Mouse (Mus musculus) cortical plate, adult 2 months (tissue): ENCODE data around the gene Dab2ip. TPM values are rescaled to one million over a fixed set of nuclear protein-coding genes. Genes with fewer than 3 reads are reported as not detected.
A peak's percentile ranks its signal among the peaks of the same experiment; 100 is the strongest.

ENCODE experiments used
- H3K27ac ChIP-seq: fragments of 200-500 bp; 2 replicates; pipeline ENCODE4 v1.5.1; 2012; ENCODE audit warnings: low read length, control low read depth, inconsistent platforms; ENCODE audit not compliant: insufficient read depth
- H3K4me1 ChIP-seq: fragments of 200-500 bp; 2 replicates; pipeline ENCODE4 v1.6.1; 2011; ENCODE audit warnings: low read length; ENCODE audit not compliant: control insufficient read depth, insufficient read depth
- H3K4me3 ChIP-seq: fragments of 200-500 bp; 2 replicates; pipeline ENCODE4 v1.5.1; 2011; ENCODE audit warnings: mild to moderate bottlenecking, low read length, control low read depth; ENCODE audit not compliant: insufficient read depth
- CTCF ChIP-seq: fragments of 200-500 bp; IDR thresholded peaks from 2 replicates; pipeline ENCODE4 v1.5.1; 2011; ENCODE audit warnings: mild to moderate bottlenecking, control low read depth, low read length; ENCODE audit not compliant: insufficient read depth; ENCODE audit errors: extremely low read depth
- POLR2A ChIP-seq: fragments of 200-500 bp; IDR thresholded peaks from 2 replicates; pipeline ENCODE4 v1.6.1; 2011; ENCODE audit warnings: mild to moderate bottlenecking, low read length, control low read depth; ENCODE audit not compliant: insufficient read depth; ENCODE audit errors: extremely low read depth
- polyA plus RNA-seq: library from polyadenylated mRNA; depleted of rRNA; stranded (reverse); fragments of >200 nt; gene quantifications from 2 replicates; pipeline ENCODE4 v1.2.3, GENCODE M21; 2012

Gene Dab2ip
- polyA plus RNA-seq, 1 experiment, result 114 TPM

DNA sequence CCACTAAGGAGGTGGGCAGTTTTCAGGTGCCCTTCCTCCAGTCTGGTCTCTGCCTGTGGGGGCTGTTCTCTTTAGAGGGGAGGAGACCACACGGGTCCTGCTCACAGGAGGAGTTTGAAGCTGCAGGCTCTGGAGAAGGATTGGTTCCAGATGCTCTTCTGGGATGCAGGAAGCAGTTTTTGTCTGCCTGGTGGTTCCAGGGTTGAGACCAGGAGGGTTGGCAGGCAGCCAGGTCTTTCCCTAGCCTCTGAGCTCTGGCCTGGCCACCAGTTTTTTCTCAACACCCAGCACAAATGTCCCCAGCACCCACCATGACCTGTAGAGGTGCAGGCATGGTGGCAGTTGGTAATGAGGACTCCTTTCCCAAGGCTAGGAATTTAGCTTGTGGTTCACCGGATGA, 61.5 kb downstream of the Dab2ip start:
- no peak overlapping the region for H3K4me3 ChIP-seq
- H3K27ac ChIP-seq, result no peak overlapping the region
- H3K4me1 ChIP-seq, result no peaks in the 10 kb centered on the region; the same call in none of the 2 replicates
- no peak for TF ChIP-seq CTCF
- TF ChIP-seq POLR2A, result no peak

DNA sequence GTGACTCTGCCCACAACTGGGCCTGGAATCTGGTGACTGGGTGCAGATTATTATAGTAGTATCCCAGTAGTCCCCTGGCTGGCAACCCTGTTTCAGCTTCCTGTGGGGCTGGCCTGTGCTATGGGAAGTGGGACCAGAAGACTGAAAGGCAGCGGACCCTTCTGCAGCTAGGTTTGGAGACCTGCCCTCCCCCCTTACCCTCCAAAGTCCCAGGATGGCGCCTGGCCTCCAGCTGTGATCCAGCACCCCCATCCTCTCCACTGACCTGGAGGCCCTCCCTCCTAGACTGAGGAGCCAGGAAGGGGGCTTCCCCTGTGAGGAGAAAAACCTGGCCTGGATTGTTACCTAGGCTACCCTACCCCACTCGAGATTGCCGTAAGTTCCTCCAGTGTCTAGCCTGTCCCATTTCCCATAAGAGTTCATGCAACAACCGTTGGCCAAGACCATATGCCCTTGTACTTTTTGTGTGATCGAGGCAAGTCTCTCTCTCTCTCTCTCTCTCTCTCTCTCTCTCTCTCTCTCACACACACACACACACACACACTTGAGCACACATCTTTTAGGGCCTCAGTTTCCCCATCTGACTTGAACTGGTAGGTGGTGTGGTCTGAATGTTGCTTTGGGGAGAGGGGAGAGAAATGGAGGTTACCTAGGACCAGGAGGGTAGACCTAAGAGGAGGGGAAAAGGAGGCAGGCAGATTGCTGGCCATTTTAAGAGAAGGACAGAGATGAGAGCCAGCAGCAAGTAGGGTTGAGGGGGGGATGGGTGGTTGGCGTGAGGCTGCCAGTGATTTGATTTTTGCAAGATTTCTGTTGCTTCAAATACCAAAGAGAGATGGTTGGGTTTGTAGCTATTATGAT, 62.5 kb downstream of the Dab2ip start:
- Histone ChIP-seq H3K27ac (no peak overlapping the region), H3K4me3 (no peak overlapping the region), H3K4me1 (no peaks in the 10 kb centered on the region; the same call in none of the 2 replicates)

DNA sequence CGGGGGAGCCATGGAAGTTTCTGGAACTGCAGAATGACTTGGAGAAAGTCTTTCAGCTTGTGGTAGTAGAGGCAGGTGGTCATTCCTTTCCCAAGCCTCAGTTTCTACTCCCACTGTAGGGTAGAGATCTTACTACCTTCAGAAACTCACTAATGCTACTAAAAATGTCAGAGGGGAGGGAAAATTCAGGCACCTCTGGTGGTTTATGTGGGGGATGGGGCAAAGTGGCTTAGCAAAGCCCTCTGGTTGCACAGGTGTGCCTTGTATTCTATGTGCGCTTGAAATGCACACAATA, 63.1 kb downstream of the Dab2ip start:
- no peak overlapping the region for H3K4me3 ChIP-seq
- no peak overlapping the region for H3K27ac ChIP-seq
- TF ChIP-seq CTCF (no peak), POLR2A (no peak)
- no peaks in the 10 kb centered on the region; the same call in none of the 2 replicates for H3K4me1 ChIP-seq

More for the DNA sequence above, 62.5 kb downstream of the Dab2ip start:
- no peak for TF ChIP-seq CTCF
- no peak for TF ChIP-seq POLR2A

DNA sequence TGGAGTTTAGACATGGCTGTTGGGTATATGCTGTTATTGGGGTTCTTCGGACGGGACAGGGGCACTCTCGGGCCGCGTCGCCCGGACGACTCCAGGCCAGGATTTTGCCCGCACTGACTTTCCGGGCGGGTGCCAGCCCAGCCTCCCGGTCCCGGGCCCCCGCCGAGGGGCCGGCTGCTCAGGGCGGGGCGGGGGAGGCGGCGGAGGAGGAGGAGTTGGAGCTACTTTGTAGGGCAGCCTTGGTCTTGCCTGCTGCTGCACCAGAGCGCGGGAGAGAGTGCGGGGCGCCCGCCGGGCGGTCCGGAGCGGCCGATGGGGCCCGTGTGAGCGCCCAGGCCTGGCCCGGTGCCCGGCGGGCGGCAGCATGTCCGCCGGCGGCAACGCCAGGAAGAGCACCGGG, 63.7 kb downstream of the Dab2ip start:
- Histone ChIP-seq H3K27ac (0 out of 2 replicates have a peak overlapping the region, but pooled peaks have one; percentile 52), H3K4me3 (peak overlapping the region; percentile 37), H3K4me1 (no peaks in the 10 kb centered on the region; the same call in none of the 2 replicates)
- no peak for TF ChIP-seq CTCF
- TF ChIP-seq POLR2A, result no peak

DNA sequence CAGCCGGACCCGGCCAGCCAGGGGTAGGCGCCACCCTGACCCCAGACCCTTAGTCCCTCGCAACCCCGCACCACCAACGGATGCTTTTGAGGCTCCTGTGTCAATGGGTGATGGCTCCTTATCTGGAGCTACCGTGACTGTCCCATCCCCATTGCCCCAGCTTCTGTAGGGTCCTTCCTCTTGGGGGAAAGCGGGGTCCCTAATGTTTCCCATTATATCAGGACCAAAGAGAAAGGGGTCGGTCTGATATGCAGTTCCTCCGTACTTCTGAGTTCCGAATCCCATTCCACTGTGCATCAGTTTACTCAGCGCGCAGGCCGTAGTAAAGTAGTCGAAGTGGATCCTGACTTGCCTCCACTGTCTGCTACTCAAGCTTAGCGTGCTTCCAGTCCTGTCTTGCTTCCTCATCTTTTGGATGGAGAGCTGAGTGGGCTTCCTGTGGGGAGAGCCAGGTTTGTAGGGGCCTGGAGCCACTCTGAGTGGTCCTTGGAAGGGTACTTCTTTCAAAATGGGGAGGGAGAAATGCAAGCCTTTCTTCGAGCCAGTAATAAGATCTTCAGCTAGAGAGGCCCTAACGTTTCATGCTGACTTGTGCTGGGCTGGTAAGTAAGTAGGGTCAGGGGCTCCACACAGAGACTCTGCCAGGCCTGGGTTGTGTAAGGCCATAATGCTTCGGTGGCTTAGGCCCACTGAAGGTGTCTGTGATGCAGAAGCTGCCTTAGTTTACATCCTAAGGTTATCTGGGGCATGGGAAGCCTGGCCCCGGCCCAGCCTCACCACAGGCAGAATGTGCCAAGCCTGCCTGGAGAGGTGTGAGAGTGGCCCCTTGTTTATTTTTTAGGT, 64.4 kb downstream of the Dab2ip start:
- Histone ChIP-seq H3K4me1 (no peaks in the 10 kb centered on the region; the same call in none of the 2 replicates), H3K4me3 (peak overlapping the region; percentile 37), H3K27ac (0 out of 2 replicates have a peak overlapping the region, but pooled peaks have one; percentile 52)
- TF ChIP-seq POLR2A (no peak), CTCF (no peak)

DNA sequence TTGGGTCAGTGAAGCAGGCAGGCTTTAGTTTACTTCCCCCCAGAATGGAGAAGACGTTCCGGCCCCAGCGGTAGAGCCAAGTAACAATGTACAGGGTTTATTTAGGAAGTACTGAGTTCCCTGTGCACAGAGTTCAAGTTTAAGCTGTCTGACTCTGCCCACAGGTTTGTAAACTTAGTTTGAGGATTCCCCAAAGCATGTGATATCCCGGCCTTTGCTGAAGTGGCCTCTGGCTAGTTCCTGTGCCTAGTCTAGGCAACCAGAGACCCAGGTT, 65.0 kb downstream of the Dab2ip start:
- no peak overlapping the region for H3K27ac ChIP-seq
- peak overlapping the region; percentile 37; the same call in 1 of the 2 replicates for H3K4me3 ChIP-seq
- no peak for TF ChIP-seq POLR2A
- no peak for TF ChIP-seq CTCF
- no peaks in the 10 kb centered on the region; the same call in none of the 2 replicates for H3K4me1 ChIP-seq

DNA sequence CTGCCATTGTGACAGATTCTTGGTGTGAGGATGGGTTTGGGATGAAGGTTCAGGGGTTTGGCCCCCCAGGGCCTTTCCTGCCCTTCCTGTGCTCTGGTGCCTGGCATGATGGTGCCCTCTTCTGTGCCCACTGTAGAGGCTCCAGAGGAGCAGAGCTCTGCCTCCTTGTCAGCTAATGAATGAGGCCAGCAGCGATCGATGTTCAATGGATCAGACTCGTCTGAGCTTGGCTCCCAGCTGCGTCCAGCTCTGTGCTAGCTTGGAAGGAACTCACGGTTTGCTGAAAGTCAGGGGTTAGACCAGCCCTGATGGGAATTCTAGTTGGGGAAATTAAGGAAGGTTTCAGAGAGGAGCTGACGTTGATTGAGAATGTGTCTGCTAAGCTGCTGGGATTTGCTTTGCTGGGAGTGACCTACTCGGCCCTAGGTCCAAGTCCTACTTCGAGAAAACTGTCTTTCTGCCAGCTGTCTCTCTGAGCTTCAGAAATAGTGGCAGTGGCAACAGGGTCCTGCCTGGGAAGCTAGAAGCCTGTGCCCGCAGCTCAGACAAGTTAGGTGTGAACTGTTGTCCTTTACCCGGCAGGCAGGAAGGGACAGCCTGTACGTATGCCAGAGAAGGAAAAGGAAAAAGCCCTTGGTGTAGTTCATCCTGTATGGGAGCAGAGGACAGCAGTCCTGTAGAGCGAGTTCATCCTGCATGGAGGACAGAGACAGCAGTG, 65.5 kb downstream of the Dab2ip start:
- TF ChIP-seq POLR2A (no peak), CTCF (no peak)
- H3K4me3 ChIP-seq, result no peak overlapping the region
- no peaks in the 10 kb centered on the region; the same call in none of the 2 replicates for H3K4me1 ChIP-seq
- H3K27ac ChIP-seq, result no peak overlapping the region

DNA sequence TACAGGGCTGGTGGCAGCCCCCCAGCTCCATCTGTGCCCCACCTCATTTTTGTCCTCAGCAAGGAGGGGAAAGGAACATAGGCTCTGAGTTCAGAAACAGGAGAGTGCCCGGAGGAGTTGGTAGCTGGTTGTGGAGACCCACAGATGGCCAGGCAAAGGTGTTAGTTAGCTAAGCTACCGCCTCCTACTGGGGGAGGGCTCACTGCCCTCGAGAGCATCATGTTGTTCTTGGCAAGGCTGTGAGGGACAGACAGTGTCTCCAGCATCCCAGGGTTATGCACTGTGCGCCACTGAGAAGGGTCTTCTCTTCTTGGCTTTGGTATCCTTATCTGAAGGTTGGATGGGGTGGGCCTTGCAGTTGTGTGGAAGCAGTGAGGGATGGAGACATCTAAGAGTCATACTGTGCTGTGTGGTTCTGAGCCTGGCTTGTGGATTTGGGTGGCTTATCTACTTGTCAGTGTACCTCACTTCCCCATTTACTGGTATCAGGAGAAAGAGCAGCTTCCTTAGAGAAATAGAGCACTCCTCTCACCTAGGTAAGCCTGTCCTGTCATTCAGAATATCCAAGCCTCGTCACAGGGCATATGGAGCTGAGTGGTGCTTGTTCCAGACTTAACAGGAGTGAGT, 66.4 kb downstream of the Dab2ip start:
- Histone ChIP-seq H3K27ac (no peak overlapping the region), H3K4me3 (no peak overlapping the region), H3K4me1 (no peaks in the 10 kb centered on the region; the same call in none of the 2 replicates)
- TF ChIP-seq CTCF, result no peak
- no peak for TF ChIP-seq POLR2A

DNA sequence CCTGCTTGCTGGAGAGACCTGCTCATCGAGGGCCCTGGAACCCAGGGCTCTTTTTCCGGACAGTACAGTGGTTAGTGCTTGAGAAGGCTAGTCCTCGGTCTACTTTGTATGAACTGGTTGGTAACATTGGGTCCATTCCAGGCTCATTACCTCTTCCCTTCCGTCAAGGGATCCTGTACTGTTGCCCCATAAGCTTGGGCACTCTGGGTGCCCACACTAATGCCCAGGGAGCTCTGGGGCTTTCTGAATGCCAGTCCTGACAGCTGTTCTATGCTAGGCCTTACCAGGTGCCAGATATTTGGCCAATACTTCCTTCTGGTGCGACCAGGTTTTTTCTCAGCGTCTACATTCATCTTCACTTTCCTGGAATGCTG, 66.9 kb downstream of the Dab2ip start:
- TF ChIP-seq CTCF (no peak), POLR2A (no peak)
- Histone ChIP-seq H3K4me1 (no peaks in the 10 kb centered on the region; the same call in none of the 2 replicates), H3K4me3 (no peak overlapping the region), H3K27ac (no peak overlapping the region)
